Mouse (Mus musculus) liver, embryonic 12.5 days (tissue): Measurements from ENCODE around the gene Tbc1d2b. TPM values are rescaled to one million over a fixed set of nuclear protein-coding genes. Genes with fewer than 3 reads are reported as not detected.

Source experiments
- ATAC-seq: fragments of 200-750 bp; cut with Nextera tagmentation; 2 replicates; pipeline ENCODE4 v1.8.0; 2017; ENCODE audit warnings: moderate number of reproducible peaks, mild to moderate bottlenecking, moderate library complexity
- H3K27ac ChIP-seq: fragments of 300-500 bp; sonication (generic); 2 replicates; pipeline ENCODE4 v1.5.1; 2016; ENCODE audit warnings: mild to moderate bottlenecking
- H3K27me3 ChIP-seq: fragments of 300-500 bp; sonication (generic); replicated peaks from 2 replicates; pipeline ENCODE4 v1.6.1; 2016; ENCODE audit warnings: mild to moderate bottlenecking, moderate library complexity
- H3K36me3 ChIP-seq: fragments of 300-500 bp; sonication (generic); 2 replicates; pipeline ENCODE4 v1.6.1; 2016; ENCODE audit warnings: mild to moderate bottlenecking, moderate library complexity
- H3K4me1 ChIP-seq: fragments of 300-500 bp; sonication (generic); 2 replicates; pipeline ENCODE4 v1.6.1; 2016
- H3K4me2 ChIP-seq: fragments of 300-500 bp; sonication (generic); 2 replicates; pipeline ENCODE4 v1.6.1; 2016; ENCODE audit warnings: mild to moderate bottlenecking, moderate library complexity
- H3K4me3 ChIP-seq: fragments of 300-500 bp; sonication (generic); 2 replicates; pipeline ENCODE4 v1.5.1; 2016; ENCODE audit warnings: mild to moderate bottlenecking, moderate library complexity
- H3K9ac ChIP-seq: fragments of 300-500 bp; sonication (generic); 2 replicates; pipeline ENCODE4 v1.6.1; 2016; ENCODE audit warnings: mild to moderate bottlenecking, moderate library complexity
- H3K9me3 ChIP-seq: fragments of 300-500 bp; sonication (generic); replicated peaks from 2 replicates; pipeline ENCODE4 v1.6.1; 2016; ENCODE audit warnings: mild to moderate bottlenecking, moderate library complexity
- WGBS: fragments of 180-500 bp; shearing (Covaris S2); methylation state at CpG from one replicate; pipeline ENCODE4 v1.1.7; 2016; ENCODE audit not compliant: insufficient replicate concordance; 5-methylcytosine and 5-hydroxymethylcytosine counted together
- polyA plus RNA-seq: library from polyadenylated mRNA; unstranded; fragments of >200 nt; fragmentation: Nextera tagmentation; extraction: Ambion mirVana; gene quantifications from 2 replicates; pipeline ENCODE4 v1.2.1, GENCODE M21; 2016

Gene Tbc1d2b
- polyA plus RNA-seq, 1 experiment from 2014 or later: 11.0 TPM

GRCm38 (mm10) chr9:90262591-90263339 is 7.8 kb downstream of the Tbc1d2b start:
- no peak for ATAC-seq
- Histone ChIP-seq H3K36me3 (peaks cover 65% of the 10 kb centered on the region), H3K4me1 (peaks cover 99% of the 10 kb centered on the region), H3K9me3 (no peaks in the 10 kb centered on the region), H3K27me3 (no peaks in the 10 kb centered on the region), H3K4me2 (peak overlapping the region; percentile 67; the same call in 1 of the 2 replicates), H3K9ac (no peak overlapping the region; the same call in 1 of the 2 replicates), H3K4me3 (no peak overlapping the region), H3K27ac (peak overlapping the region; percentile 80)
- WGBS: 69% methylated on average over 7 of the region's 7 CpGs

- ATAC-seq: peak; percentile 83
- H3K4me1 ChIP-seq: peaks cover 99% of the 10 kb centered on the region
- peak overlapping the region; percentile 55 for H3K9ac ChIP-seq
- H3K36me3 ChIP-seq: peaks cover 59% of the 10 kb centered on the region
- peak overlapping the region; percentile 86 for H3K27ac ChIP-seq
- no peaks in the 10 kb centered on the region for H3K9me3 ChIP-seq
- H3K27me3 ChIP-seq: no peaks in the 10 kb centered on the region
- 12% methylated on average over 3 of the region's 3 CpGs for WGBS
- peak overlapping the region; percentile 67 for H3K4me2 ChIP-seq
- H3K4me3 ChIP-seq: peak overlapping the region; percentile 18; the same call in 1 of the 2 replicates
These were observed 8.5 kb downstream of the Tbc1d2b start for GRCm38 (mm10) chr9:90262063-90262462.

GRCm38 (mm10) chr9:90260600-90261375 is 9.8 kb downstream of the Tbc1d2b start:
- Histone ChIP-seq H3K9ac (peak overlapping the region; percentile 57), H3K36me3 (peaks cover 49% of the 10 kb centered on the region)

GRCm38 (mm10) chr9:90260079-90260478 is 10.5 kb downstream of the Tbc1d2b start:
- no peak for ATAC-seq
- Histone ChIP-seq H3K9ac (peak overlapping the region; percentile 57), H3K4me1 (peaks cover 95% of the 10 kb centered on the region), H3K9me3 (no peaks in the 10 kb centered on the region), H3K27ac (peak overlapping the region; percentile 86), H3K4me3 (no peak overlapping the region), H3K36me3 (peaks cover 46% of the 10 kb centered on the region), H3K27me3 (no peaks in the 10 kb centered on the region), H3K4me2 (peak overlapping the region; percentile 67)
- whole genome bisulfite sequencing: 48% methylated on average over 6 of the region's 6 CpGs

More at GRCm38 (mm10) chr9:90260600-90261375, 9.8 kb downstream of the Tbc1d2b start:
- peak; percentile 82 for ATAC-seq
- peak overlapping the region; percentile 86 for H3K27ac ChIP-seq
- no peak overlapping the region for H3K4me3 ChIP-seq
- H3K27me3 ChIP-seq: no peaks in the 10 kb centered on the region
- peaks cover 98% of the 10 kb centered on the region for H3K4me1 ChIP-seq
- H3K9me3 ChIP-seq: no peaks in the 10 kb centered on the region
- WGBS: 45% methylated on average over 13 of the region's 13 CpGs
- H3K4me2 ChIP-seq: peak overlapping the region; percentile 67

- Histone ChIP-seq H3K4me1 (peaks cover 95% of the 10 kb centered on the region), H3K36me3 (peaks cover 40% of the 10 kb centered on the region), H3K9me3 (no peaks in the 10 kb centered on the region), H3K27me3 (no peaks in the 10 kb centered on the region), H3K4me3 (no peak overlapping the region), H3K9ac (peak overlapping the region; percentile 57), H3K4me2 (peak overlapping the region; percentile 67; the same call in 1 of the 2 replicates), H3K27ac (peak overlapping the region; percentile 86)
- ATAC-seq: no peak
- 70% methylated on average over 12 of the region's 12 CpGs for WGBS
These were observed 11.1 kb downstream of the Tbc1d2b start for GRCm38 (mm10) chr9:90259400-90259950.

GRCm38 (mm10) chr9:90257754-90258531 is 12.7 kb downstream of the Tbc1d2b start:
- H3K9me3 ChIP-seq: no peaks in the 10 kb centered on the region
- 0 out of 2 replicates have a peak, but pooled peaks have one; percentile 14 for ATAC-seq
- 49% methylated on average over 13 of the region's 13 CpGs for WGBS
- H3K27me3 ChIP-seq: no peaks in the 10 kb centered on the region
- peaks cover 93% of the 10 kb centered on the region for H3K4me1 ChIP-seq
- no peak overlapping the region for H3K4me3 ChIP-seq
- peaks cover 34% of the 10 kb centered on the region for H3K36me3 ChIP-seq
- peak overlapping the region; percentile 23 for H3K4me2 ChIP-seq
- peak overlapping the region; percentile 86 for H3K27ac ChIP-seq
- H3K9ac ChIP-seq: peak overlapping the region; percentile 15

GRCm38 (mm10) chr9:90257220-90257619 is 13.4 kb downstream of the Tbc1d2b start:
- Histone ChIP-seq H3K4me2 (peak overlapping the region; percentile 23), H3K27ac (peak overlapping the region; percentile 86), H3K27me3 (no peaks in the 10 kb centered on the region), H3K9me3 (no peaks in the 10 kb centered on the region), H3K9ac (0 out of 2 replicates have a peak overlapping the region, but pooled peaks have one; percentile 15), H3K36me3 (peaks cover 39% of the 10 kb centered on the region), H3K4me1 (peaks cover 93% of the 10 kb centered on the region), H3K4me3 (no peak overlapping the region)
- no peak for ATAC-seq
- 47% methylated on average over 7 of the region's 7 CpGs for WGBS

GRCm38 (mm10) chr9:90255844-90256405 is 14.7 kb downstream of the Tbc1d2b start:
- Histone ChIP-seq H3K4me3 (no peak overlapping the region), H3K36me3 (peaks cover 39% of the 10 kb centered on the region), H3K27ac (peak overlapping the region; percentile 86), H3K27me3 (no peaks in the 10 kb centered on the region), H3K4me1 (peaks cover 93% of the 10 kb centered on the region), H3K9ac (peak overlapping the region; percentile 32; the same call in 1 of the 2 replicates), H3K4me2 (no peak overlapping the region), H3K9me3 (no peaks in the 10 kb centered on the region)
- WGBS: 36% methylated on average over 6 of the region's 6 CpGs
- ATAC-seq: no peak

GRCm38 (mm10) chr9:90253181-90253580 is 17.4 kb downstream of the Tbc1d2b start:
- 83% methylated on average over 2 of the region's 2 CpGs for WGBS
- ATAC-seq: no peak
- Histone ChIP-seq H3K4me1 (peaks cover 93% of the 10 kb centered on the region), H3K4me3 (no peak overlapping the region), H3K4me2 (no peak overlapping the region), H3K27ac (peak overlapping the region; percentile 100), H3K27me3 (no peaks in the 10 kb centered on the region), H3K36me3 (peaks cover 34% of the 10 kb centered on the region), H3K9me3 (no peaks in the 10 kb centered on the region), H3K9ac (peak overlapping the region; percentile 57; the same call in 1 of the 2 replicates)

GRCm38 (mm10) chr9:90250964-90251750 is 19.4 kb downstream of the Tbc1d2b start:
- Histone ChIP-seq H3K27me3 (no peaks in the 10 kb centered on the region), H3K27ac (peak overlapping the region; percentile 100), H3K4me1 (peaks cover 95% of the 10 kb centered on the region), H3K4me3 (no peak overlapping the region), H3K4me2 (peak overlapping the region; percentile 44), H3K36me3 (peaks cover 50% of the 10 kb centered on the region), H3K9ac (peak overlapping the region; percentile 57), H3K9me3 (no peaks in the 10 kb centered on the region)
- ATAC-seq: peak; percentile 65
- 42% methylated on average over 13 of the region's 13 CpGs for WGBS
